Mouse (Mus musculus) layer of hippocampus, postnatal 10 days (tissue): ENCODE data around the gene Tmem190. TPM values are rescaled to one million over a fixed set of nuclear protein-coding genes. Genes with fewer than 3 reads are reported as not detected.

Experiments
- DNase-seq, 2 experiments: peaks; one replicate each; pipeline ENCODE4 v3.0.0; 2021; ENCODE audit warnings: low spot score in 2 of 2
- long read RNA-seq: library from polyadenylated mRNA; stranded (forward); transcript quantifications from one replicate; pipeline ENCODE4 v2.0.0, GENCODE M21; 2023
- total RNA-seq, 2 experiments: library from RNA; stranded (reverse); gene quantifications; 2 replicates each; pipeline ENCODE4 v1.2.3; 2021

Tmem190 gene
- total RNA-seq: not detected
- long read RNA-seq: 0 reads

- DNase-seq: no peak
Observed at GRCm38 (mm10) chr7:4782759-4783158, at the start of gene Tmem190, which contains the start of gene Il11. Gene Tmem190, plus strand, starts transcription at chr7:4782937. Gene Il11, minus strand, starts transcription at chr7:4782859.

GRCm38 (mm10) chr7:4732968-4733392 lies 49.8 kb upstream of the Tmem190 start:
- no peak for DNase-seq

DNA sequence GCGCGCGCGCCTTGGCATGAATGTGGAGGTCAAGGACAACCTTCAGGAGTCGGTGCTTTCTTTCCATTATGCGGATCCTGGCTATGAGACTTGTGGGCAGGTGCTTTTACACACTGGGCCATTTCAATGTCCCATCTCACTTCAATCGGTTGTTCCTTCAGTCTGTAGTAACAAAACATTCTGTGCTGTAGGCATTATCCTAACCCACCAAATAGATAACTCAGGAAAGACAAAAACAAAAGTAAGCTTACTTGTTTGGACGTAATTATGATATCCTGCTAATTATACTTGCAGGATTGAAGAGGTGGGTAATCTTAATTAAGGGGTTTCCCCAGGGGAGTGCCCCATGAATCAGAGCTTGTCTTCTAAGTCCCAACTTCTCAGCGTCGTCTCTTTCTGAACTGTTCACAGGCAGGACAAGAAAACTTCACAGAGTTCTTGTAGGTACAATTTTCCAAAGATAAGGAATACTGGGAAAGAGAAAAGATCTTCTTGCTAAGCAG lies 43.6 kb upstream of the Tmem190 start:
- no peak for DNase-seq

DNA sequence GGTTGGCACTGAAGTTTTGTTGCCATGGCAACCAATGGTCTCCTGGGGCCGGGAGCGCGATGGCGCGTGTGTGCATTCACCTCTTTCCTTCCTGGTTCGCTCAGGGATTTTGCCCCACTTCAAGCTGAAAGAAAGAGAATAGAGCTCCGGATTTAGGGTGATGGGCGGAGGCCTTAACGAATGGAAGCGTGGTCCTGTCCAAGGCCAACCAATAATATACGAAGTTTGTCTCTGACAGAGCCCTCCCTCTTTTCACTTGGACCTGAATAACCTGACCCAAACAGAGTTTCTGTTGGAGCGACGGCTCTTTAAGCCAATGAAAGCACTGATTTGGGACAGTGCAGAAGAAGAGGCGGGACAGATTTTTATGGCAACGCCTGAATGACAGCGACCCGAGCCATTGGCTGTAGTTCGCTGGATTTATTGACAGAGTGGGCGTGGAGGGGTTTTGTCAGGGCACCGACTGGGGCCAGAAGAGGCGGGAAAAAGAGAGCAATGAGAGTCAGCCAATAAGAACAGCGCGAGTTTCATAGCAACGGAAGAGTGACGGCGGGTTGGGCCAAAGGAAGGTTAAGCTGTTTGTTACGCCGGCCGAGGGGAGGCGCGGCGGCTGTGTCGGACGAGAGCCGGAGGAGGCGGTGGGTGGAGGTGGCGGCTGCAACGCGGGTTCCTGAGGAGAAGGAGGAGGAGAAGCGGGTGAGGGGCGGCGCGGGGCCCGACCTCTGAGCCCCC lies 43.0 kb upstream of the Tmem190 start, which contains the start of gene Kmt5c:
Gene Kmt5c (plus strand): TSS at position 572 of the 732 bp plus-strand sequence.
- DNase-seq: peak; percentile 97

DNA sequence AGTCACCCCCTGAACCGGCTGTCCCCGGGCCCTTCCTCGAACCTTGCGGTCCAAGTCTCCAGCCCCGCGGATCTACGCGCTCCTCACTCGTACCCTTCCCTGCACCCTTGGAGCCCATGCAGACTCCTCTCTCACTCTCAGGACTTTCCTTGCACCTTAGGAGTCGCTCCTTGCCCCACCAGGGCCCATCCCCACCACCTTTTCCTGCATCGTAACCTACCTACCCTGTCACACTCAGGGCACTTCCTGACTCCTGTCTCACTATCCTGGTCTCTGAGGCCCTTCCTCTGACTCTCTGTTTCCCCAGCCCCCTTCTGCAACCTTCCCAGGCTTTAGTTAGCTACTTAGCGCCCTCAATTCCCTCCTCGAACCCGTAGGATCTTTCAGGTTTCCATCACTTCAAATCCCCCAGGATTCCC lies 42.4 kb upstream of the Tmem190 start:
- DNase-seq: no peak

DNA sequence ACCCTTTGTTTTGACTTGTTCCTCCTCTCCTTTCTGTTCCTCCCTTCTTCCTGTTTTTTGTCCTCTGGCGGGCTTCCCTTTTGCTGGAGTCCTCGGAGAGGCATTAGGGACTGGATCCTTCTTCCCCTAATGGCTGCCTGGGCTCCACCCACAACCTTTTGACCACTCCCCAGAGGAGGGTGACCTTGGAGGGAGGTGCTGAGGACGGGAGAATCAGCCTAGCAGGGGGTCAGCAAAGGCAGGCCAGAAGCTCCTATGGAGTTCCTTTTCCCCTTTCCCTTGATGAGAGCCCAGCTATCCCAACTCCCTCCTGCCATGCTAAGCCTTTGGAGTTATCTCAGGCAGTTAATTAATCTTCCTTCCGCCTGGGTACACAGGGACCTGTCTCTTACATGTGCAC lies 41.6 kb upstream of the Tmem190 start:
- peak; percentile 46 to 51 for DNase-seq

DNA sequence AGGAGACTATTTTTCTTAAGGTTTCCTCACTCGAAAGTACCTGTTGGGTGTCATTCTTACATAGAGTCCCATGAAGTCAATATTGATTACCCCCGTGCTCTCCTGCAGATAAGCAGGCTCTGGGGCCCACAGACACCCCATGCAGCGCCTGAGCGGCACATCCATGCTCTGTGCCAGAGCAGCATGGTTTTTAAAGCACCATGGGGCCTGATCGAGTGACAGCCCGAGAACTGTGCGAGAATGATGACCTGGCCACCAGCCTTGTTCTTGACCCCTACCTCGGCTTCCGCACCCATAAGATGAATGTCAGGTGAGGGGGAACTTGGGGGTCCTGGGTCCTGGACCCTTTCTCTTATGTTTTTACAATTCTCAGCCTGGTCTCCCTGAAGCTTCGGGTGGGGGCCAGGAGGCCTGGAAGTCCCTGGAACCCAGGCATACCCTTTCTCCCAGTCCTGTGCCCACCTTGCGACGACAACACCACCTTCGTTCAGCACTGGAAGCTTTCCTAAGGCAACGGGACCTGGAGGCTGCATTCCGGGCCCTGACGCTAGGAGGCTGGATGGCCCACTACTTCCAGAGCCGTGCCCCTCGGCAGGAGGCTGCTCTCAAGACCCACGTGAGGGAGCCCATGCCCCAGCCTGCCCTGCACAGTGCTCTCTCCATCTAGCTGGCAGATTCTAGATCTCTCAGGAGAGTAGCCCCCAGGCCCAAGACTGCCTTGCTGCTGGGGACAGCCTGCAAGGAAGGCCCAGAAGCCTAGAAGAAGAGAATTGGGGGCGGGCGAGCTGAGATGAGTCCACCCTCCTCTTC lies 40.9 kb upstream of the Tmem190 start:
- DNase-seq: no peak

DNA sequence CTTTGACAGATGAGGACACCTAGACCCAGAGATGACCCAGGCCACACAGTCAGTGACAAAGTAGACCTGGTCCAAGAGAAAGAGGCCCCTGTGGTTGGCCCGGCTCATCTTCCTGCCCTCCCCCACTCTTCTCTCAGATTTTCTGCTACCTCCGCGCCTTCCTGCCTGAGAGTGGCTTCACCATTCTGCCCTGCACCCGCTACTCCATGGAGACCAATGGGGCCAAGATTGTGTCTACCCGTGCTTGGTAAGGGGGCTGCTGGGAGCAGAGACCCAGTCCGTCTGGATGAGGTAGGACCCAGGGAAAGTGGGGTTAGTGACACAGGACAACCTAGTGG lies 40.3 kb upstream of the Tmem190 start:
- no peak for DNase-seq

DNA sequence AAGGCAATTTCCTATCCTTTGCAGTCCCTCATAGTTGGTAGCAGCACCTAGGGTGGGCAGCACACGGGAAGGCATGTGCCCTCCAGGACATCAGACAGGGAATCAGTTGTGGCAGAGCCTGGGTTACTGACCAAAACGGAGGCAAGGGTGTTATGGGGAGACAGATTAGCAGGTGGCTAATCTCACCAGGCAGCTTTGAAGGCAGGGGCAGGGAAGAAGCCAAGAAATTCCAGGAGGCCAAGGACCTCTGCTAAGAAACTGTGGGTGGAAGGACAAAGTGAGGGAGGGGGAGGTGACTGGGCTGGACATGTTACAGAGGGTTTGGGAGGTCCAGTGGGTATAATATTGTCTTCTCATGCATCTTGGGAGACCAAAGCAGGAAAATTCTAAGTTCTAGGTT lies 39.4 kb upstream of the Tmem190 start:
- no peak for DNase-seq

DNA sequence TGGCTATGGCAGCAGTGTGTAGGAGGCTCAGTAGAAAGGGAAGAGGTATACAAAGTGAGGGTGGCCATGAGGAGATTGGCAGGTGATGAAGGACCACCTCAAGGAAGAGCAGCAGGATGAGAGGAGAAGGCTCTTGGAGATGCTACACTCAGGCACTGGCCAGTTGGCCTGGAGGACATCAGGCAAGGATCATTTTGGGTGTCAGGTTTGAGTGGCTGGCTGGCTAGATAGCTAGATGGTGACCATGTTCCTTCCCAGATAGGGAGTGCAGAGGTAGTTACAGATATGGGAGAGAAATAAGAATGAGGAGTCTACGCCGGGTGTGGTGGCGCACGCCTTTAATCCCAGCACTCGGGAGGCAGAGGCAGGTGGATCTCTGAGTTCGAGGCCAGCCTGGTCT lies 37.9 kb upstream of the Tmem190 start:
- no peak for DNase-seq

GRCm38 (mm10) chr7:4746326-4746980 lies 36.3 kb upstream of the Tmem190 start:
- no peak for DNase-seq

- no peak for DNase-seq
Observed at GRCm38 (mm10) chr7:4747156-4747899, 35.4 kb upstream of the Tmem190 start.

- DNase-seq: no peak
Observed at GRCm38 (mm10) chr7:4748321-4748720, 34.4 kb upstream of the Tmem190 start.

DNA sequence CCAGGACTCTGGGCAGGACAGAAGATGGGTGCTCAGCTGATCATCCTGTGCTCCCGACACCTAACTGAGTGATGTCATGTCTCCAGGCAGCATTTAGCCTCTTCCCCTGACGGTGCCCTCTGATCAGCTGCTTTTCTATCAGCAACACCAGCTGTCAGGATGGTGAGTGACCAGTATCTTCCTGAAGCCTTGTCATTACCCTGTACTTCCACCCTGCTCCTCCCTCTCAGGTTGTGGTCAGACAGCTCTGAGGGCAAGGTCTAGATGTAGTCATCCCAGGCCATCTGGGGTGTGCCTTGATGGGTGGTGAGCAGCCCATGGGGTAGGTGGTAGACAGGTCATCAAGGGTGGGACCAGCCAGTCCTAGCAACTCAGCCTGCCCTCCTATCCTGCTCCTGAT lies 33.6 kb upstream of the Tmem190 start:
- DNase-seq: no peak

GRCm38 (mm10) chr7:4751971-4752820 lies 30.5 kb upstream of the Tmem190 start:
- no peak for DNase-seq

GRCm38 (mm10) chr7:4752821-4753570 lies 29.7 kb upstream of the Tmem190 start, which contains the start of gene Cox6b2:
Gene Cox6b2, minus strand, starts transcription at chr7:4753094.
- DNase-seq: peak; percentile 58 to 70

DNA sequence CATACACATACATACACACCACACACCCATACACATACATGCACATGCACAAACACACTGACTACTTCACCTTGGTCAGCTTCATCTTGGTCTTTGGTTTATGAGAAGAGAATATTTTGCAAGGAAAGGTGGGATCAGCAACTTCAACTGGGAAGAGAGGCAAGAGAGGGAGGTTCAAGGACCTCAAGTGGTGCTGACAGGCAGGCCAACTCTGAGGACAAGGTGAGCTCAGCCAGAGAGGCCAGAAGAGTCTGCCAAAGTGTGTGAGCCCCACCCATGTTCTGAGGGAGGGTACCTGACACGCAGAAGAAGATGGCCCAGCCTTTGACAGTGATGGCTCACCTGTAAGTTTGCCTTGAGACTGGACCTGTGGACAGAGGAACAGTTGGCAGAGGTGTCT lies 23.1 kb upstream of the Tmem190 start:
- DNase-seq: no peak

DNA sequence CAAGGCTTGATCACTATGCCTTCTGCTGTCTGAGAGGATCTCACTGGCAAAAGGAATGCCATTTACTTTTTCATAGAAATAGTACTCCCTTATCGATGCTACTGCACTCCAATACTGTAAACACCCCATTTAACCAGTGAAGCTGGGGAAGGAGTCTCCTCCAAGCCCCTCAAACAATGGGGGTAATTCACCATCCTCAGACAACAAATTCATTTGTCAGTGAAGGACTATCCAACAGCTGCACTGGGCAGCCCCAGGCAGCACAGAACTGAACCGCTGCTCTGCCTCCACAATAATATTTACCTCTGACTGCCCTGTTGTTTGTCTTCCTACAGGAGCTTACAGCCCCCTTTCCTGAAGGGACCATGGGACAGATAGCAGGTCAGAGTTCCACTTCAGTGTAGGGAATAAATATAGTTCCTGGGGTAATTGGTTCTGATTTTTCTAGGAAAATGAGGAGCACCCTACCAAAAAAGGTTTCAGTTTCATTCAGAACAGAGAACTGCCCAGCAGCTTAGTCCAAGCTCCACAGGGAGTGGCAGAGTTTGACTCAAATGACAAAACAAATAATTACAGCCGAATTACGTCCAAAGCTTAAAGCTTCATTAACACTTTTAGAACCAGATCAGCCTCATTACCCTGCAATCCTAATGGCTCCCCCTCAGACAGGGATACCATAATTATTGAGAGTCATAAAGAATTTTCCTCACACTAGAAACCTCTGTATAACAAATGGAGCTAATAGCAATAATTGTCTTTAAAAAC lies 17.6 kb upstream of the Tmem190 start:
- DNase-seq: no peak
